Mouse (Mus musculus): ENCODE results near the gene Armc2. TPM values are rescaled to one million over a fixed set of nuclear protein-coding genes. Genes with fewer than 3 reads are reported as not detected.

Armc2 gene
- polyA plus RNA-seq, 1 experiment from 2014 or later: 7.3 TPM

GRCm38 (mm10) chr10:42010761-42011435 lies 7.3 kb downstream of the Armc2 start:
- Histone ChIP-seq H3K4me1 (no peaks in the 10 kb centered on the region), H3K4me2 (no peak overlapping the region), H3K36me3 (ENCODE audit: poor library complexity, severe bottlenecking) (no peaks in the 10 kb centered on the region), H3K9me3 (replicated peaks) (no peaks in the 10 kb centered on the region), H3K9ac (no peak overlapping the region), H3K27ac (no peak overlapping the region), H3K4me3 (no peak overlapping the region), H3K27me3 (no peaks in the 10 kb centered on the region)
- no peak for ATAC-seq
- WGBS: 92% methylated on average over 10 of the region's 10 CpGs

- Histone ChIP-seq H3K27me3 (no peaks in the 10 kb centered on the region), H3K4me3 (no peak overlapping the region), H3K4me2 (no peak overlapping the region), H3K36me3 (ENCODE audit: poor library complexity, severe bottlenecking) (no peaks in the 10 kb centered on the region), H3K9me3 (replicated peaks) (no peaks in the 10 kb centered on the region), H3K4me1 (0 out of 2 replicates have a peak, but pooled peaks cover 3% of the 10 kb centered on the region), H3K27ac (no peak overlapping the region), H3K9ac (no peak overlapping the region)
- WGBS: 85% methylated on average over 3 of the region's 3 CpGs
- ATAC-seq: no peak
Measured at GRCm38 (mm10) chr10:42005259-42005658, 13.0 kb downstream of the Armc2 start.

- WGBS: 82% methylated on average over 7 of the region's 7 CpGs
- 0 out of 2 replicates have a peak, but pooled peaks cover 3% of the 10 kb centered on the region for H3K4me1 ChIP-seq
- no peak overlapping the region for H3K4me3 ChIP-seq
- H3K36me3 ChIP-seq (ENCODE audit: poor library complexity, severe bottlenecking): no peaks in the 10 kb centered on the region
- no peak overlapping the region for H3K27ac ChIP-seq
- H3K27me3 ChIP-seq: no peaks in the 10 kb centered on the region
- no peak overlapping the region for H3K4me2 ChIP-seq
- no peak overlapping the region for H3K9ac ChIP-seq
- no peak for ATAC-seq
- H3K9me3 ChIP-seq (replicated peaks): no peaks in the 10 kb centered on the region
Measured at GRCm38 (mm10) chr10:42004690-42005089, 13.6 kb downstream of the Armc2 start.

GRCm38 (mm10) chr10:42004056-42004455 lies 14.2 kb downstream of the Armc2 start:
- H3K4me1 ChIP-seq: 0 out of 2 replicates have a peak, but pooled peaks cover 3% of the 10 kb centered on the region
- no peak overlapping the region for H3K4me2 ChIP-seq
- H3K4me3 ChIP-seq: no peak overlapping the region
- no peak for ATAC-seq
- no peak overlapping the region for H3K27ac ChIP-seq
- no peaks in the 10 kb centered on the region for H3K9me3 ChIP-seq (replicated peaks)
- 87% methylated on average over 1 of the region's 1 CpGs for WGBS
- no peak overlapping the region for H3K9ac ChIP-seq
- H3K27me3 ChIP-seq: no peaks in the 10 kb centered on the region
- H3K36me3 ChIP-seq (ENCODE audit: poor library complexity, severe bottlenecking): no peaks in the 10 kb centered on the region; the same call in 1 of the 2 replicates

GRCm38 (mm10) chr10:42003576-42003975 lies 14.7 kb downstream of the Armc2 start:
- ATAC-seq: no peak
- Histone ChIP-seq H3K27ac (no peak overlapping the region), H3K4me3 (no peak overlapping the region), H3K4me1 (0 out of 2 replicates have a peak, but pooled peaks cover 3% of the 10 kb centered on the region), H3K27me3 (no peaks in the 10 kb centered on the region), H3K4me2 (no peak overlapping the region), H3K9me3 (replicated peaks) (no peaks in the 10 kb centered on the region), H3K36me3 (ENCODE audit: poor library complexity, severe bottlenecking) (no peaks in the 10 kb centered on the region; the same call in 1 of the 2 replicates), H3K9ac (no peak overlapping the region)
- WGBS: 59% methylated on average over 1 of the region's 1 CpGs

- H3K36me3 ChIP-seq (ENCODE audit: poor library complexity, severe bottlenecking): no peaks in the 10 kb centered on the region; the same call in 1 of the 2 replicates
- no peak overlapping the region for H3K9ac ChIP-seq
- H3K4me2 ChIP-seq: no peak overlapping the region
- H3K9me3 ChIP-seq (replicated peaks): no peaks in the 10 kb centered on the region
- no peak overlapping the region for H3K4me3 ChIP-seq
- H3K27me3 ChIP-seq: no peaks in the 10 kb centered on the region
- H3K27ac ChIP-seq: no peak overlapping the region
- H3K4me1 ChIP-seq: 0 out of 2 replicates have a peak, but pooled peaks cover 3% of the 10 kb centered on the region
- ATAC-seq: no peak
- WGBS: 72% methylated on average over 7 of the region's 7 CpGs
Measured at GRCm38 (mm10) chr10:42002436-42002835, 15.8 kb downstream of the Armc2 start.

- H3K36me3 ChIP-seq (ENCODE audit: poor library complexity, severe bottlenecking): no peaks in the 10 kb centered on the region; the same call in 1 of the 2 replicates
- no peak overlapping the region for H3K9ac ChIP-seq
- 95% methylated on average over 3 of the region's 3 CpGs for WGBS
- H3K27me3 ChIP-seq: no peaks in the 10 kb centered on the region
- no peak for ATAC-seq
- no peak overlapping the region for H3K4me3 ChIP-seq
- H3K4me1 ChIP-seq: 0 out of 2 replicates have a peak, but pooled peaks cover 3% of the 10 kb centered on the region
- no peak overlapping the region for H3K4me2 ChIP-seq
- no peaks in the 10 kb centered on the region for H3K9me3 ChIP-seq (replicated peaks)
- H3K27ac ChIP-seq: no peak overlapping the region
Measured at GRCm38 (mm10) chr10:42001260-42001659, 17.0 kb downstream of the Armc2 start.

- H3K4me3 ChIP-seq: no peak overlapping the region
- ATAC-seq: no peak
- H3K27ac ChIP-seq: no peak overlapping the region
- no peak overlapping the region for H3K4me2 ChIP-seq
- no peaks in the 10 kb centered on the region; the same call in 1 of the 2 replicates for H3K36me3 ChIP-seq (ENCODE audit: poor library complexity, severe bottlenecking)
- H3K9ac ChIP-seq: no peak overlapping the region
- WGBS: 75% methylated on average over 1 of the region's 1 CpGs
- H3K9me3 ChIP-seq (replicated peaks): no peaks in the 10 kb centered on the region
- H3K27me3 ChIP-seq: 0 out of 2 replicates have a peak, but pooled peaks cover under 1% of the 10 kb centered on the region
- peaks cover 8% of the 10 kb centered on the region; the same call in 1 of the 2 replicates for H3K4me1 ChIP-seq
Measured at GRCm38 (mm10) chr10:41997691-41998178, 20.5 kb downstream of the Armc2 start.

- 78% methylated on average over 8 of the region's 8 CpGs for WGBS
- no peak overlapping the region for H3K4me3 ChIP-seq
- no peak for ATAC-seq
- 0 out of 2 replicates have a peak, but pooled peaks cover 3% of the 10 kb centered on the region for H3K27me3 ChIP-seq
- no peak overlapping the region for H3K9ac ChIP-seq
- no peak overlapping the region for H3K27ac ChIP-seq
- peaks cover 13% of the 10 kb centered on the region for H3K4me1 ChIP-seq
- no peak overlapping the region for H3K4me2 ChIP-seq
- no peaks in the 10 kb centered on the region for H3K9me3 ChIP-seq (replicated peaks)
- H3K36me3 ChIP-seq (ENCODE audit: poor library complexity, severe bottlenecking): no peaks in the 10 kb centered on the region; the same call in 1 of the 2 replicates
Measured at GRCm38 (mm10) chr10:41996157-41996556, 22.1 kb downstream of the Armc2 start.

GRCm38 (mm10) chr10:41995051-41995450 lies 23.2 kb downstream of the Armc2 start:
- Histone ChIP-seq H3K27ac (no peak overlapping the region), H3K9me3 (replicated peaks) (no peaks in the 10 kb centered on the region), H3K27me3 (0 out of 2 replicates have a peak, but pooled peaks cover 8% of the 10 kb centered on the region), H3K36me3 (ENCODE audit: poor library complexity, severe bottlenecking) (no peaks in the 10 kb centered on the region; the same call in 1 of the 2 replicates), H3K4me3 (no peak overlapping the region), H3K9ac (no peak overlapping the region), H3K4me1 (peaks cover 14% of the 10 kb centered on the region), H3K4me2 (no peak overlapping the region)
- no peak for ATAC-seq
- 21% methylated on average over 2 of the region's 2 CpGs for WGBS

GRCm38 (mm10) chr10:41994578-41994977 lies 23.7 kb downstream of the Armc2 start:
- Histone ChIP-seq H3K9ac (no peak overlapping the region), H3K4me3 (no peak overlapping the region), H3K27me3 (0 out of 2 replicates have a peak, but pooled peaks cover 8% of the 10 kb centered on the region), H3K27ac (no peak overlapping the region), H3K4me2 (no peak overlapping the region), H3K36me3 (ENCODE audit: poor library complexity, severe bottlenecking) (no peaks in the 10 kb centered on the region; the same call in 1 of the 2 replicates), H3K9me3 (replicated peaks) (no peaks in the 10 kb centered on the region), H3K4me1 (peaks cover 14% of the 10 kb centered on the region)
- 40% methylated on average over 4 of the region's 4 CpGs for WGBS
- ATAC-seq: no peak

GRCm38 (mm10) chr10:41992059-41992440 lies 26.2 kb downstream of the Armc2 start:
- WGBS: 77% methylated on average over 5 of the region's 5 CpGs
- ATAC-seq: no peak

More at GRCm38 (mm10) chr10:41992059-41992440, 26.2 kb downstream of the Armc2 start:
- no peaks in the 10 kb centered on the region for H3K9me3 ChIP-seq (replicated peaks)
- H3K27ac ChIP-seq: no peak overlapping the region
- no peak overlapping the region for H3K4me2 ChIP-seq
- H3K4me3 ChIP-seq: no peak overlapping the region
- H3K27me3 ChIP-seq: 0 out of 2 replicates have a peak, but pooled peaks cover 8% of the 10 kb centered on the region
- H3K9ac ChIP-seq: no peak overlapping the region
- peaks cover 14% of the 10 kb centered on the region for H3K4me1 ChIP-seq
- no peaks in the 10 kb centered on the region for H3K36me3 ChIP-seq (ENCODE audit: poor library complexity, severe bottlenecking)
